Mouse (Mus musculus) heart, adult 11 months (tissue): ENCODE results near the gene Zik1.

ENCODE experiments used
- DNase-seq: peaks from one replicate; pipeline ENCODE4 v3.0.0; 2022

The Zik1 gene

GRCm38 (mm10) chr7:10494786-10495521, at the start of gene Zik1:
Zik1 (minus strand) TSS chr7:10495394.
- peak; percentile 96 for DNase-seq

DNA sequence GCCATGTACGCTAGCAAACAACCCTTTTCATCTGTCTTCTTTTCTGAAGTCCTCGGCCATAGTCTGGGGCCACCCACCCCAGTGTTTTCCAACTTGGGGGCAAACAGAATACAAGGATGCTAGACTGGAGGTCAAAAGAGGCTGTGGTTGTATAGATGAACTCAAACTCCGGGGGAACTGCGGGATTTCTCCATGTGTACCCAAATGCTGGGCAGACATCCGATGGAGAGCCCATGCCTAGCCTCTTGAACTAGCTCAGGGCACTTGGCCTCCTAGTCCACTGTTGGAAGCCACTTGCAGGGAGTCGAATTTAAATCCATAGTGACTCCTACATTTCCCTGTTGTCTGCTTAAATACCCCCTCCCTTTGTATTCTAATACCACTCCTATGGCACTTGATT, 384 bp upstream of the Zik1 start:
- no peak for DNase-seq

DNA sequence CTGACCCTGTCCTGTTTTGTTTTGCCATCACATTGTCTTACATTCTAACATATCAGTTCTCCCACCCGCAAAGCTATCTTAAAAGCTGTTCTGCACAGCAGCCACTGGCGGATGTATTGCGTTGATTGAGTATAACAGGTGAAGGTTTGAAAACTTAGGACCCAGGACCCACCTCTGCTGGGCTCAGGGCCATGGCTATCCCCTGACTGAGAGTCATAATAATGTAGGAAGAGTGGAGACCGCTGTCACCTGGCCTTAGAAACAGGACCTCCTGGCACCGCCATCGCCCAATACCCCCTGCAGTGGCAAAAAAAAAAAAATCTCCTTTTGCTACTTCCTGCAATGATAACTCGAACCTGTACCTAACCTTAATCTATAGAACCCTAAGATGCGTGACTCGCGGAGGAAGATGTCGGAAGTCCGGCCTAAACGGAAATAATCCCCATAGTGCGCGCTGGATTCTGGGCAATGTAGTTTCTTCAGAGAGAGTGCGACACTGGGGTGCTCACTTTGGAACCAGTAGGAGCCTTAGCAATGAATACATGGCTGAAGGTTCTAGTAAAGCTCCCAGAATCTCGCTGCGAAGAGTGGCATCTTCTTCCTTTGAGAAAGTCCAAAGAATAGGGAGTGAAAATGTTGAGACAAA, 14.5 kb downstream of the Zik1 start:
- no peak for DNase-seq

- DNase-seq: no peak
These were observed 15.4 kb downstream of the Zik1 start for GRCm38 (mm10) chr7:10479813-10480212.

DNA sequence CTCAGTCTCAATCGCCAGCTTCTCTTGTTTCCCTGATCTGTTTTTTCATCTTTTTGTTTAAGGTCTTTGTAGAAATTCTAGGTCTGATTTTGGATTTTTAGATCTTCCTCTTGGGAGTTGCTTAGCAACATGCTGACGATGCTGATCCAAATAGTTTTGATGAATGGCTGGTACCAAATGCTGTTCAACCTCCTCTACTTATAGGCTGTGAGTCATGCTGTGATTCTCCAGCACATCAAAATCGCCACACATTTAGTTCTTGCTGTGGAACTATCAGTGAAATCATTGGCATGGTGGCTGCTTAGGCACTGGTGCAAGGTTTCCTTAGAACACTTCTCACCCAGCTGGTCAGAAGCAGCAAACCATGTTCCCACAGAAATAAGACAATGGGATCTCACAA, 37.0 kb downstream of the Zik1 start:
- no peak for DNase-seq

GRCm38 (mm10) chr7:10443031-10443430, 52.2 kb downstream of the Zik1 start, which contains the start of gene Vmn1r67:
Vmn1r67 (plus strand) TSS chr7:10443331.
- DNase-seq: no peak
